Mouse (Mus musculus) spleen, adult 18-20 months (tissue): ENCODE measurements around the gene Cnot4.
A peak's percentile ranks its signal among the peaks of the same experiment; 100 is the strongest.

Experiments
- DNase-seq, 2 experiments: peaks; one replicate each; pipeline ENCODE4 v3.0.0; 2022; ENCODE audit warnings: mixed read lengths in 2 of 2

Cnot4 gene

DNA sequence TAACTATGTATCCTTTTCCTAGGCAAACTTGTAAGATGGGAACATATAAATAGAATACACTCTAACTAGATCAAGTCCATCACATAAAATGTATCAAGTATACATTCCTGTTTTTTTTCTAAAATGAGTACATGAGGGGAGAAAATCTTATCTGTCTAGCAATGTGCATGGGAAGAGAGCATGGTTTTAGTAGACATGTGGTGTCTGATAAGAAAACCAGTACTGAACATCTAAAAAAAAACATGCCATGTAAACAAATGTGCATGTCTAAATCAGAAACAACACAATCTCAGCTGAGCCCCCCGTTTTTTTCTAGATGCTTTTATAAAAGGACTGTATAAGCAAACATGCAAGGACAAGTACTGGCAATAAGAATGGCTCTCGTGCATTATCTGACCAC is 100.8 kb downstream of the Cnot4 start:
- DNase-seq: no peak

DNA sequence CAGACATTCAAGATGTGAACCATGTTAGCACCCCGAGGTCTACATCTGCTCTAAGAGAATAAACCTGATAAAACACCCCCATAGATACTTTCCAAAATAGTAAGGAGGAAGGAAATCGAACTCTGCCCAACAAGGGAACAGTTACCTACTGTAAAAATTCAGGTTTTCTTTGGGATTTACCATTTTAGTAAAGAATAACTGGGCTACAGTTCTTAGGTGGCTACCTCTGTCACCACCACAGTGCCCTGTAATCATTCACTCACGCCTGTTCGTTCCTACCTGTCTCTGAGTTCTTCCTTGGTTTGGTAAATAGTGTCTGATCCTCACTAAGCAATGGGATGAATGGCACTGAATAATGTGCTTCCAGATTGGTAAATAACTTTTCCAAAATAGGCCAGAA is 102.7 kb downstream of the Cnot4 start:
- no peak for DNase-seq

DNA sequence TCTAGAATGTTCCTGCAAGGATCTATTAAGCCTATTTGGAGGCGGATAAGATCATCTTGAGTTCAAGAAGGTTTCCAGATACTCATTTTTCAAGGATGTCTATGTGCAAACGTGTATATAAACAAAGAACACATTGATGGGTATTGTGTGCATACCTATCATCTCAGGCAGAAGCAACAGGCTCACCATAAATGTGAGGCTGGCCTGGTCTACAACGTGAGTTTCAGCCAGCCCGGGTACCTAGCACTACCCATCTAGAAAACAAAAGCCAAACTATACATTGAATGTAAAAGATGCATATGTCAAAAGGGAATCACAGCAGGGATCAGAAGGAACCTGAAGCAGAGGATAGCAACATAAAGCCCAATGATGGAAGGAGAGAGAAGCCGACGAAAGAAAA is 103.3 kb downstream of the Cnot4 start:
- DNase-seq: no peak

DNA sequence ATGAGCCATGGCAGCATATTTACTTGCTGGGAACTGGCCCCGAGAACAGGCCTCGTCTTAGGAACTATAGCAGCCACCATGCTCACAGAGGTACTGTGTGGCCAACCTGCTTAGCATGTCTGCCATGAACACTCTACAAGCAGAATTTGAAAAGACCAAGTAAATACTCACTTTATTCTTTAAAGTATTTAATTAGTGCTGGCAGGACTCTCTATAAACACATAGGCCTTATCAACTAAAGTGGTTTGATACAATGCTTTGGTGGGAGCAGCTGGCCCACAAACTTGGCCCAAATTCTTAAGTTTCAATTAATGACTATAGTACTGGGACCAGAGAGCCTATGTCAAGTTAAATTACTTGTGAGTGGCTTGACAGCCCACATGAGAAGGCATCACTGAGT is 105.5 kb downstream of the Cnot4 start:
- no peak for DNase-seq

DNA sequence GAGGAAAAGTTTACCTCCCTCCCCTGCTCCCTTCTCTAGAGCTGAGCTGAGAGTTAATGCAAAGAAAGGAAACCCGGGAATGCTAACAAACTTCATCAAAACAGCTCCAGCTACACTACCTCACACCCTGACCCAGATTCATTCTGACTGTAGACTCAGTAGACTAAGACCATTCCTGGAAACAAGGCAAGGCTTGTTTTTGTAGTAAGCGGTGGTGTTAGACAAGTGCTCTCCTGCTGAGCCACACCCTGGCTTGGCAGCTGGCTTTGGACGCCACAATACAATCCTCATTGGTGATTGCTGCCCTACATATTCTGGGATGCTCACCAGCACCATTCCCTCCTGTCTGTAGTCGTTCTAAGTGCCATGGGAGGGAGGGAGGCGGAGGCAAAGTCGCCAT is 106.3 kb downstream of the Cnot4 start:
- DNase-seq: no peak

DNA sequence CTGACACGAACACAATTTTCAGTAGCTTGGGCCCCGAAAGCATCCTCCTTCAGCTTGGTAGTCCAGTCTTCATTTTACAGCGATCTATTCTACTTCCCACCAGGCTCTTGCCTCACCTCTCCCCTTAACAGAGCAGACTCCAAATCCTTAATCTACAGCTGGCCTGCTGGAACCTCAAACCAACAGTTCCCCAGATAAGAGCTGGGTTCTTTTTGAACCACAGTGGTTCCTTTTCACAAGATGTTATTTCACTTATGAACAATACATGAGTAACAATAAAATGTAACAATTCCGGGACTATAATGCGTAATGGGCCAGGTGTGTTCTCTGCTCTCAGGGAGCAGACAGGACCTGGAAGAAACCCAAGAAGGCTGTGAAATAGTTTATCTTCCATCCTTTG is 116.9 kb downstream of the Cnot4 start:
- no peak for DNase-seq

DNA sequence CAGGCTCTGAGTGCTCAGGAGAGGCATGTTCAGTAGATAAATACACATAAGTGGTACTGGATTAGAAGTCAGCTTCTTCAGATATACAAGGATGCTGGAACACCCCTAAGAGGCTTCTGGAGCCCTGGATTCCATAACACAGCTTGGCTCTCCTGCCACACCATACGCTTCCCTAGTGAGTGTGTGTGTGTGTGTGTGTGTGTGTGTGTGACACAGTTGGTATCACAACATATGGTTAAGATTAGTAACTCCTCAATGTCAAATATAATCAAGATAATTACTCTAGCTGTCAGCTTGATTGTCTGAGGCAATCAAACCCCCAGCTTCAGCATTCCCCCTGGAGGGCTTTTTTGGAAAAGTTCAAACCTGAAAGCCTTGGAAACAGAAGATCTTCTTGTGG is 121.6 kb downstream of the Cnot4 start:
- DNase-seq: no peak

DNA sequence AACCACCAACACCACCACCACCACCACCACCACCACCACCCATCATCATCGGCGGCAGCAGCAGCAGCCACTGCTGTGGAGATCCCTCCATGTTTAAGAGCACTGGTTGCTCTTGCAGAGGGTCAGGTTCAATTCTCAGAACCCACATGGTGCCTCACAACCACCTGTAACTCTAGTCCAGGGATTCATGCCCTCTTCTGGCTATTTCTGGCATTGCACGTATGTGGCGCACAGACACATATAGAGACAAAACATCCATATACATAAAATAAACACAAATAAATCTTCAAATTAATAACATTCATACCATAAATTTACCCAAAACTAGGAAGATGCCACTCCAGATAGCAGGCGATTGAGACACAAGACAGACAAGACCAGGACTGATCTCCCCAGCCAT is 122.8 kb downstream of the Cnot4 start:
- no peak for DNase-seq

DNA sequence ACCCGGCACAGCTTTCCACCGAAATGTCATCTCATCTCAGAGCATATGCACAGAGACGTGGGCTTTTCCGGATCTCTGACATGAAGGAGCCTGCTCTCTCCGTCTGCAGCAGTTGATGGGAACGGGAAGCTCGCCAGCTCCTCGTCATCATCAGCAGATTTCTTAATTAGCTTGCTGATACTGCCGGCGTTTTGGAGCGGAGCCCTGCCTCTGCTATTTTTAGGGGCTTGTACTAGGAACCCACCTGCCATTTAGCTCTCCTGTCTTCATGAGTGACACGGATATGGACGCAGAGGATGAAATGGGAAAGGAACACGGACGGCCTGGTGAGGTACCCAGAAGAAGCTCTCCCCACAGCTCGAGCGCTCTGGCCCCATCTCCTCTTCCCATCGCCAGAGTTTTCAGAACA is 131.3 kb downstream of the Cnot4 start:
- no peak for DNase-seq

DNA sequence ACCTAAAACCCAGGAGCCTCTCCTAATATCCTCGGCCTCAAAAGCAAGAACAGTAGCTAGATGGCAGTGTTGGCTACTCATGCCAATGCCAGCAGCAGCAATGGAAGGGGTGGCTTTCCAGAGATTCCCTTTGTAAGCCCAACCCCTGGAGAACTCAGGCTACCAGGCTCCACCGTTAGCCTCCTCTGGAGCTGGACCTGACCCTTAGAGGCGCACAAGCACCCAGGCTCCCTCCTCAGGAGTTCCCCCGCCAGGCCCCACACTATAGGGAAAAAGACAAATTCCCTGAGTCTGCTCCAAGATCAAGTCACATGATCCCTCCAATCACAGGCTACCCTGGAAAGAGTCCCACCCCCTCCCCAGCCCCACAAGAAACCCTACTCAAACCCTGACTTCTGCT is 134.4 kb downstream of the Cnot4 start:
- no peak for DNase-seq

DNA sequence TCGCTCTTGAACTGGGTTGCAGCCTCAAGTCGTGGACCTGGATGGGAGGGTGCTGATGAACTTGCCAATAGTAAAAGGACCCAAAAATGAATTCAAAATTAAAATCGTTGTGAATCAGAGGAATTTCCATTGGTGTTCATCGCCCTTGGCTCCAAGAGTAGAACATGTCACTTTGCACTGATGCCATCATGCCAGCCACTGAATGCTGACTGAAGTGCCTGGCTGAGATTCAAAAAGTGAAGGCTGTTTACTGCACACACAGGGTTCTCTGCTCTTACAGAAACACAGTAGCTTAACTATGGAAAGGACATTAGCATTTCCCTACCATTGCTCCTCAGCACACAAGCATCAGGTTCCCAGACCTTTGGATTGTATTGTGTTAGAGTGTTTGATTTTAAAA is 137.0 kb downstream of the Cnot4 start:
- no peak for DNase-seq

DNA sequence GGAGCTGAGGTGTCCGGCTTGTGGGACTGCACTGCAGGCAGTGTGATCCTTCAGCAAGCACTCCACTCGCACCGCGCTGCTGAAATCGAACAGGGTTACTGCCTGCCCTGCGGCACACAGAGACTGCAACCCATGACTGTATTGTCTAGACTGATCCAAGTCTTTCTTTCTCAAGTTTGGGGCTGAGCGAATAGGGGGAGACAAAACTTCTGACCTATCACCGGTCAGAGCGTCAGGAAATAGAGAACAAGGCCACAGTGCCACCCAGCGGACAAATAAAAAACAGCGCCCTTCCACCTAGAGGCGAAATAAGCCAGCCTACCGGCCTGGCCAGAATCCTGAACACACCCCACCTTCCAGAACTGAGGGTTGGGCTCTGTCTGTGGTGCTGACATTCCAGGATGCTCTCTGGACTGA is 138.3 kb downstream of the Cnot4 start:
- DNase-seq: peak; percentile 51 to 81

DNA sequence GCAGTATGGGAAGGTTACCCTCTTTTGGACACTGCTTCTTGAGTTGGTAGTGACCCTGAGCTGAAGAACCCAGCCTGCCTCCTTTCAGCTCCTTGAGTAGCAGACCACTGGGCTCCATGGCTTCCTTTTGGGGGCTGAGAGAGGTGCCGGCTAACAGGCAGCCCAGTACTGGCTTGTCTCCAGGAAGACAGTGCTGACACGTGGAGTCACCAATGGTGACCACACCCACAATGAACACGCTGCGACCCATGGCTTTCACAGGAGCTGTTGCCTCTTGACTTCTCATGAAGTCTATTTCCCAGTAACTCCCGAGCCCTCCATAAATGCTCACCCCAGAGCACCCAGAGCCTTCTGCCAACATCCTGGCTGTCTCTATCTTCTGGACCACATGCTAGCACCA is 138.8 kb downstream of the Cnot4 start:
- DNase-seq: no peak

DNA sequence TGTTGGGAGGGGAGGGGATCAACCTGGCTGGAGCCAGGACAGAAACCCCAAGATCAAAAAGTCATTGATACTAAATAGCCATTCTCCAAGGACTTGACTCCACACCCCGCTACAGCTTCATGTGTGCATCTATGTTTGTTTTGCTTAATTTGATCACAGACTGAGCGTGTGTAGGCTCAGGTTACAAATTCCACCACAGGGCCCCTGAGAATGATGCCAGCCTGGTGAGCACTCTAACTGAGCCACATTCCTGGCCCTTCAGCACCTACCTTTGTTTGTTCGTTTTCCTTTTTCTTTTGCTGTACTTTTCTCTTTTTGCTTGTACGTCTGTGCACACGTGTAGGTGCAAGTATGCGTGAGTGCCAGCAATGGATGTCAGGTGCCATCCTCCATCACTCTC is 144.3 kb downstream of the Cnot4 start:
- no peak for DNase-seq

DNA sequence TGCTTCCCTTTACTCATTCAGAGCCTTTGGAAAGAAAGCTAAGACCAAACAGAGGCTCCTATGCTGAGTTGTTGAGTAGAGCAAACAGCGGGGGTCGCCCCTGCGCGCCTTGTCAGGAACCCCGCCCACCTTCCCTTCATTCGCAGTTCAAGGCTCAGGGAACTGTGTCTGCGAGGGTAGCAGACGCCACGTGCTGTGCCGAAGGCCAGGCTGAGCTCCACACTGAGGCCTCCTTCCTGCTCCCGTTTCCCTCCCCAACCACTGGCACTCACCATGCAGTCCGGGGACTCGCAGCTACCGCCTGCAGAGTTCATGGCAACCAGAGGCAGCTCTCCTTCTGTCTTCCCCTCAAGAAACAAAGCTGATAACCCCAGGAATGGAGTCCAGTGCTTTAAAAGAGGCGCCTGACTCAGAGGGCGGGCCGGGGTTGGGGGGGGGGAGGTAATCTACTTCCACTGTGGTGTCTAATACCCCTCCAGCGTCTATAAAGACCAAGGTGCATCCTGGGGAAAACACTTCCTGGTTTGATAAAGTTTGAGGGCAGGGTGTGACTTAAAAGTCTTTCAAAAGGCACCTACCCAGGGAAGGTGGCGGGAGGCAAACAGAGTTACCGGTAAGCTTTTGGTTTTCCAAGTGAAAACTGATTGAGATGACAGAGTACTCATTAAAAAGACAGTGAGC is 145.3 kb downstream of the Cnot4 start, which contains the start of gene Slc23a4:
Gene Slc23a4 (minus strand): TSS at position 324 of the 681 bp plus-strand sequence.
- DNase-seq: no peak

DNA sequence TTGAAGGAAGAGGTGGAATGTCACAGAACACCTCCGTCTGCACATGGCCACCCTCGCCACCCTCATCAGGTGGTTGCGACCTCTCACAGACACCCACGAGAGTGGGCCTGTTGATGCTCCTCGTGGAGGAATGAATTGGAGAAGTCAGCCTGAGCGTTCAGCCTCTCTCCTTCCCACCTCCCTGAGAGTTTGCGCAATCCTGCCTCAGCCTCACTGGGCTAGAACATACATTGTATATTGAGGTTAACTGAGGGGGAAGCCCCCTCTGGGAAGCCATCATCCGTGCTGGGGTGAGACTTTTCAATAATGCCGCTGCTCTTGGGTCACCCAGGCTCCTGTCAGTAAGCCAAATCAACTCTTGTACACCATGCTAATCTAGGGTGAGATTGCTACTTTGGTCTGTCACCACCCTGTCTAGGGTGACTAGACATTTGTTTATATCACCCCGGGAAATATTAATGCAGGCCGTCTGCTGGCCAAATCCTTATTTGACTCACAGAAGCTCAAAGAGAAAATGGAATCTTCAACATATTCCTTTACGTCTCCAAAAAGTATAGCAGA is 146.4 kb downstream of the Cnot4 start:
- DNase-seq: no peak

DNA sequence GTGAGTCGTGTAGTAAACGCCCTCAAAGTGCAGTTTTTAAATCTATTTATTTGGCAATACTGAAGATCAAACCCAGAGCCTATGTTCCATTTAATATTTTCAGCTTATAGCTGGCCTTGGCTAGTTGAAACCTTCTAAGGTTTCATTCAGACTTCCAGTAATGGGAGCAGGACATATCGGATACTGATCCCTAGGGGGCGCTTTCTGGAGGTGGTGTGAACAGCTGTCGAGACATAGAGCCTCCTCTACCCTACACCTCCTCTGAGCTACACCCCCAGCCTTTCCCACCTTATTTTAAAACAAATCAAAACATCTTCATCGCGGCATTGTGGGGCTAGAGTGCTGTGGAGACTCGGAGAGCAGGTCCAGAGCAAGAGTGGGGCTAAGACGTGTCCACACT is 152.9 kb downstream of the Cnot4 start:
- no peak for DNase-seq

DNA sequence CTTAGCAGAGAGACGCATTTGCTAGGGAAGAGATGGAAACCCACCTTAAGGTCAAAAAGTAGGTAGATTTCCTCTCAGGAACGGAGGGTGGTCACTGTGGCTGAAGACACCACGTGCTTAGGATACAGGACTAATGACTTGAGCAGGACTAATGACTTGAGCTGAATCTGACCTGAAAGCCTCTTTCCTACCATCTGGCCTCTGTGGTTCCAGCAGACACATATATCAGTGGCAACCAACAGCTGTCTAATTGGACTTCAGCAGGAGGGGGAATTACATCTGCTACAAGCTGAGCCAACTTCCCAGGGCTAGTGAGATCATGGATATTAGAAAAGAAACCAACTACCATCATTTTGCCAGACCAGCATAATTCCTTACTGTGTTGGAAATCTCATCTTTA is 154.2 kb downstream of the Cnot4 start:
- DNase-seq: no peak
